Mouse (Mus musculus) testis, postnatal 14 days (tissue): ENCODE measurements around the gene Gbe1.
A peak's percentile ranks its signal among the peaks of the same experiment; 100 is the strongest.

Source experiments
- DNase-seq: peaks from one replicate; pipeline ENCODE4 v3.0.0; 2021; ENCODE audit warnings: low spot score

Gene Gbe1

DNA sequence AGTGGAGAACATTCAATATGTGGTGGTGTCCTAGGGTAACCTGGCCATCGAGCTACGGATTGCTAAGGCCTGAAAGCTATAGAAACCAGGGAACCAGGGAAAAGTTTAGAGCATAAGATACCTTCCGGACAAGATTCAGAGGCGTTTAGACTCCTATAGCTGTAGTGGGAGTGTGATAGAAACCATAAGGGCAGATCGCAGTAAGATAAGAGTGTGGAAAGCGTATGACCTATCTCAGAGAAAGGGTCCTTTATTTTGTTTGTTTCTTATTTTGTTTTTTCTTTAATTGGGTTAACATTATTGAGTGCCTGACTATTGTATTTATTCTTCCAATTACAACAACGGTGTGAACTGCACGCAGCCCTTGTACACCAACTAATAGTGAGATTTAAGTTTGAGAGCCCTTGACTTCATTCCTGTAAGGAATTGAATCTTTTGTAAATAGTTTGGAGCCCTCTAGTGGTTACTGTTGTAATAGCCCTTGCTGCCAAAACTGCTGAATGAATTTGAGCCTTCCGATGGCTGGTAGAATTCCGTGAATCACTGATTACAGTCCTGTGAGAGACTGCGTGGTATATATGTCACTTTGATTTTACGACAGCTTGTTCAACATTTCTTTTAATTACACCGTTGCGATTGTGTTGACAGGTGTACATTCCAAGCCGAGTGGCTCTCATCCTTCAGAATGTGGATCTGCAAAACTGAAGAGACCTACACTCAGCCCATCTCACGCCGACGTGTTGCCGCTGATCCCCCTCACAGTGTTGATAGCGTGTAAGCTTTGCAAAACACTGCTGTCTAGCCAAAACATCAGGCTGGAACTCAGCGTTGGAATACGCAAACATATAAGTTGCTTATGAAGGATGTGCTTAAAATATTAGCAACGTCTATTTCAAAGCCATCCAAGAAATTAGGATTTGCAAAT is 254.9 kb downstream of the Gbe1 start:
- DNase-seq: peak; percentile 5

DNA sequence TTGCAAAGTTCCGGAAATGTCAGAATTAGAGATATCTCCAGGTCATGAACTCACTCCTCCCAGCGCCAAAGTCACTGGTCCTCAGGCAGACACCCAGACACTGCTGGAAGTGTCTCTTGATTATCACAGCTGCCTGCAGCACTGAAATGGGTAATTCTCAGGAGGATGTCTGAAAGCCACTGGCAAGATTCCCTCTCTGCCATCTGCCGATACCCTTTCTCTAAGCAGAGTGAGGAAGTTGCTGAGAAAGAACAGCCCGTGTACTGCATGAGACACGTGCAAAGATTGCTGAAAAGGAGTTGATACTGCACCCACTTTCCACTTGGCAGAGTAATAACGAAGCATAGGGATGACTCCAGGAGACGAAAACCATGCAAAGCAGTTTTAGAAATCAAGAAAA is 272.2 kb downstream of the Gbe1 start:
- no peak for DNase-seq

DNA sequence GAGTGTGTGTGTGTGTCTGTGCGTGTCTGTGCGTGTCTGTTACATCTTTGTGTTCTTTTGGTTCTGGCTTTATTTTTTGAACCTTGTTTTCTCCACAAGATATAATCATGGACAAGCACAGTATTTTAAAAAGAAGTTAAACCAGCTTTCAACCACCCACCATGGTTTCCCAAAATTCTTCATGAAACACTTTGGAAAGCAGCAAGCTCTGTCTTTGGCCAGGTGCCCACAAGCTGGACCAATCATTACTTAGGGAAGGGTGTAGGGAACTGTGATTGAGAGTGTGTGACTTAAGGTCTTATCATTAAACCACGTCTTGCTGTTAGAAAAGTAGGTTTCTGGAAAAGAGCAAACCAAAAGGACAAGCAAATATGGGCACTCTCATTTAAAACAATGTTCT is 288.6 kb downstream of the Gbe1 start:
- no peak for DNase-seq

DNA sequence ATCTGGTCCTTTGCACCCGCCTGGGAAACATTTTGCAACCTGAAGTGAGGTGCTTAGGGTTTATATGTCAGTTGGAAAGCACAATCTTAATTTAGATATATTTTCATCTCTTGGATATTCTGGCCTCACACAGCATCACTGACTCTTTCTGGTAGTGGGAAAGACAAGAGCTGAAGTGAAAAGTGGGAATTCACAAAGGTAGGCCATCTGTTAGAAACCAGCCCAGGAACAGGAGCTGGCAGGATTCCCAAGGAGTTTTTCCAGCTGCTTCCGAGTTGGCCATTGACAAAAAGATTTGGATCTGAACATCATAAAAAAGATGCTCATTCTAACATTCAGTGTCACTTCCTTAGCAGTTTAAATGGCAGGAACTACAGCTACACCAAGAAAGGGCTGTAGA is 294.6 kb downstream of the Gbe1 start:
- DNase-seq: no peak

DNA sequence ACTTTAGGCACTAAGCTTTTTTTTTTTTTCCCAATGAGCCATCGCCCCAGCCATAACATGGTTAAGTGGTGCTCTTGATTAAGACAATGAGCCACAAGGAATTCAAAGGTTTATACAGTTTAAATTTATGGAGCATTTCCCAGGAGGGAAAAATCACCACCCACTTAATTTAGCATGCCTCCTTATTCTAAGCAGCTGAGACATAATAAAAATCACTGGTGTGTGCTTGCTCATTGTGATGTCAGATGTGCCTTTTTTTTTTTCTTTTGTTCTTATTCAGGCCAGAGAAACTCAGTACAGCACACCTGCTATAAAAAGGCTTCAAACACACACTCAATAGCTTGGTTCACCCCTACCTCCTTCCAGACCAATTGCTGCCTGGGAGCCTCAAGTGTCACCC is 303.9 kb downstream of the Gbe1 start:
- no peak for DNase-seq

DNA sequence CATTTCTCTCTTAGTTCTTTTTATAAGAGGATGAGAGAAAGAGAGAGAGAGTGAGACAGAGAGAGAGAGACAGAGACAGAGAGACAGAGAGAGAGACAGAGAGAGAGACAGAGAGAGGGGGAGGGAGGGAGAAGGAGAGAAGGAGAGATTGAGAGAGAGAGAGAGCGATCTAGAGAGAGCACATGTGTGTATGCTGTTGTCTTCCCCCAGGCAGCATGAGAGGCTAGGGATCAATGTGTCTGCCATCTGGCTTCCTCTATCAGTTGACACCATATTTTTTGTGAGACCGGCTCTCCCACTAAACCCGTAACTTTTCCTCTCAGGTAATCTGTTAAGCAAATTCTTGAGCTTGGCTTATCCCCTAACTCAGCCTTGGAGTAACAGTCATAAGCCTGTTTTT is 304.4 kb downstream of the Gbe1 start:
- DNase-seq: no peak
